Mouse (Mus musculus) liver, embryonic 14.5 days (tissue): Measurements from ENCODE around the gene Myo18a. TPM values are rescaled to one million over a fixed set of nuclear protein-coding genes. Genes with fewer than 3 reads are reported as not detected.

Experiments used
- ATAC-seq: fragments of 200-750 bp; cut with Nextera tagmentation; 2 replicates; pipeline ENCODE4 v1.8.0; 2017; ENCODE audit warnings: moderate number of reproducible peaks, mild to moderate bottlenecking, moderate library complexity; ENCODE audit not compliant: insufficient read depth
- DNase-seq, 3 experiments: peaks; one replicate each; pipeline ENCODE4 v3.0.0-alpha.2; 2012 to 2013; ENCODE audit warnings: low read depth in 3 of 3, low spot score in 3 of 3
- H3K27ac ChIP-seq: fragments of 300-500 bp; sonication (generic); 2 replicates; pipeline ENCODE4 v1.5.1; 2014; ENCODE audit warnings: moderate library complexity, mild to moderate bottlenecking, control low read depth, inconsistent platforms
- H3K27me3 ChIP-seq: fragments of 300-500 bp; sonication (generic); 2 replicates; pipeline ENCODE4 v1.6.1; 2014; ENCODE audit warnings: mild to moderate bottlenecking, low read length, moderate library complexity; ENCODE audit not compliant: control insufficient read depth, insufficient read depth
- H3K36me3 ChIP-seq: fragments of 300-500 bp; sonication (generic); replicated peaks from 2 replicates; pipeline ENCODE4 v1.6.1; 2014; ENCODE audit warnings: low read depth; ENCODE audit not compliant: control insufficient read depth, insufficient read depth
- H3K4me1 ChIP-seq, 2 experiments: fragments of 200-500 bp in 1 of 2; fragments of 300-500 bp in 1 of 2; sonication (generic) in 1 of 2; replicated peaks; 2 replicates each; pipeline ENCODE4 v1.6.1; 2012 to 2014; ENCODE audit warnings: antibody characterized with exemption in 1 of 2, inconsistent platforms in 1 of 2, low read length in 1 of 2; ENCODE audit not compliant: control insufficient read depth in 2 of 2, insufficient read depth in 2 of 2
- H3K4me2 ChIP-seq: fragments of 300-500 bp; sonication (generic); 2 replicates; pipeline ENCODE4 v1.6.1; 2014; ENCODE audit warnings: low read depth, mild to moderate bottlenecking, control low read depth, moderate library complexity
- H3K4me3 ChIP-seq, 2 experiments: fragments of 200-500 bp in 1 of 2; fragments of 300-500 bp in 1 of 2; sonication (generic) in 1 of 2; 2 replicates each; pipeline ENCODE4 v1.5.1; 2012 to 2014; ENCODE audit warnings: low read depth in 2 of 2, low read length in 2 of 2, mild to moderate bottlenecking in 2 of 2, control low read depth in 1 of 2, inconsistent platforms in 1 of 2, moderate library complexity in 1 of 2; ENCODE audit not compliant: insufficient read depth in 1 of 2
- H3K9ac ChIP-seq: fragments of 300-500 bp; sonication (generic); replicated peaks from 2 replicates; pipeline ENCODE4 v1.6.1; 2014; ENCODE audit warnings: mild to moderate bottlenecking, control low read depth, moderate library complexity
- H3K9me3 ChIP-seq: fragments of 300-500 bp; sonication (generic); 2 replicates; pipeline ENCODE4 v1.6.1; 2016; ENCODE audit warnings: low read length, mixed read lengths; ENCODE audit not compliant: control insufficient read depth
- CTCF ChIP-seq: IDR thresholded peaks from 2 replicates; pipeline ENCODE4 v1.5.1; 2016; ENCODE audit warnings: antibody characterized with exemption, low read depth, control low read depth
- EP300 ChIP-seq: IDR thresholded peaks from 2 replicates; pipeline ENCODE4 v1.6.1; 2016; ENCODE audit warnings: antibody characterized with exemption, low read depth
- WGBS: fragments of 180-500 bp; shearing (Covaris S2); extraction: QIAGEN DNeasy Blood & Tissue Kit; methylation state at CpG from one replicate; pipeline ENCODE4 v1.1.7; 2014; ENCODE audit not compliant: insufficient replicate concordance; 5-methylcytosine and 5-hydroxymethylcytosine counted together
- polyA plus RNA-seq, 2 experiments: library from polyadenylated mRNA; depleted of rRNA in 1 of 2; stranded (reverse) in 1 of 2; unstranded in 1 of 2; fragments of >200 nt; fragmentation: Nextera tagmentation in 1 of 2; extraction: Ambion mirVana in 1 of 2; gene quantifications; 2 replicates each; pipeline versions ENCODE4 v1.2.1 to v1.2.3; 2012 to 2014

Gene Myo18a
- polyA plus RNA-seq, 2 experiments, result 13.5 to 15.4 TPM

GRCm38 (mm10) chr11:77800869-77801701, 38.0 kb downstream of the Myo18a start:
- Histone ChIP-seq H3K9me3 (no peaks in the 10 kb centered on the region), H3K36me3 (no peaks in the 10 kb centered on the region), H3K27me3 (no peaks in the 10 kb centered on the region), H3K4me1 (peaks cover 14 to 17% of the 10 kb centered on the region in 2 experiments), H3K27ac (no peak overlapping the region; the same call in 1 of the 2 replicates), H3K4me3 (peak overlapping the region; percentile 2 to 15; a peak in 2 of 4 replicates), H3K9ac (0 out of 2 replicates have a peak overlapping the region, but pooled peaks have one; percentile 14), H3K4me2 (peak overlapping the region; percentile 57)
- ATAC-seq (peak; percentile 80), DNase-seq (no peak)
- WGBS, result 11% methylated on average over 15 of the region's 15 CpGs
- no peak for TF ChIP-seq EP300
- no peak for TF ChIP-seq CTCF

- ATAC-seq (peak; percentile 10; the same call in 1 of the 2 replicates), DNase-seq (no peak)
- H3K9me3 ChIP-seq, result no peaks in the 10 kb centered on the region
- peak overlapping the region; percentile 57 for H3K4me2 ChIP-seq
- no peaks in the 10 kb centered on the region for H3K27me3 ChIP-seq
- peaks cover 14 to 17% of the 10 kb centered on the region in 2 experiments for H3K4me1 ChIP-seq
- H3K36me3 ChIP-seq, result no peaks in the 10 kb centered on the region
- 35% methylated on average over 9 of the region's 9 CpGs for whole genome bisulfite sequencing
- TF ChIP-seq CTCF (no peak), EP300 (no peak)
- no peak overlapping the region for H3K4me3 ChIP-seq
- no peak overlapping the region for H3K9ac ChIP-seq
- no peak overlapping the region for H3K27ac ChIP-seq
These were observed 39.4 kb downstream of the Myo18a start for GRCm38 (mm10) chr11:77802341-77802865.

GRCm38 (mm10) chr11:77806218-77806617, 43.2 kb downstream of the Myo18a start:
- DNase-seq (no peak), ATAC-seq (no peak)
- Histone ChIP-seq H3K4me1 (peaks cover 7 to 11% of the 10 kb centered on the region in 2 experiments), H3K27me3 (no peaks in the 10 kb centered on the region), H3K4me3 (no peak overlapping the region), H3K4me2 (no peak overlapping the region), H3K36me3 (no peaks in the 10 kb centered on the region), H3K9ac (no peak overlapping the region), H3K9me3 (no peaks in the 10 kb centered on the region), H3K27ac (no peak overlapping the region)
- TF ChIP-seq CTCF, result peak; percentile 21; the same call in 1 of the 2 replicates
- TF ChIP-seq EP300, result no peak
- WGBS, result 41% methylated on average over 2 of the region's 2 CpGs

GRCm38 (mm10) chr11:77806855-77807254, 43.8 kb downstream of the Myo18a start:
- ATAC-seq (no peak), DNase-seq (no peak)
- H3K4me2 ChIP-seq, result no peak overlapping the region
- H3K9ac ChIP-seq, result no peak overlapping the region
- 76% methylated on average over 6 of the region's 6 CpGs for WGBS
- H3K9me3 ChIP-seq, result no peaks in the 10 kb centered on the region
- no peak for TF ChIP-seq CTCF
- TF ChIP-seq EP300, result no peak
- no peak overlapping the region for H3K4me3 ChIP-seq
- H3K27me3 ChIP-seq, result no peaks in the 10 kb centered on the region
- no peaks in the 10 kb centered on the region for H3K36me3 ChIP-seq
- peaks cover under 1 to 6% of the 10 kb centered on the region in 2 experiments; a peak in 3 of 4 replicates for H3K4me1 ChIP-seq
- no peak overlapping the region for H3K27ac ChIP-seq

- 0 out of 4 replicates have a peak, but pooled peaks cover 0 to 1% of the 10 kb centered on the region in 2 experiments for H3K4me1 ChIP-seq
- no peak for TF ChIP-seq CTCF
- no peak for TF ChIP-seq EP300
- no peaks in the 10 kb centered on the region for H3K36me3 ChIP-seq
- ATAC-seq, result no peak
- H3K27ac ChIP-seq, result no peak overlapping the region
- H3K9ac ChIP-seq, result no peak overlapping the region
- 61% methylated on average over 5 of the region's 5 CpGs for WGBS
- H3K27me3 ChIP-seq, result no peaks in the 10 kb centered on the region
- no peak overlapping the region for H3K4me3 ChIP-seq
- H3K9me3 ChIP-seq, result no peaks in the 10 kb centered on the region
- H3K4me2 ChIP-seq, result no peak overlapping the region
- no peak for DNase-seq
These were observed 45.0 kb downstream of the Myo18a start for GRCm38 (mm10) chr11:77808051-77808465.
